Mouse (Mus musculus): ENCODE measurements at regions not wholly inside any gene's neighbourhood (a gene's known extent, or its start where the extent isn't known, plus 50 kb on each side); places are given as distances from the start of the nearest gene placed in this dataset.

DNA sequence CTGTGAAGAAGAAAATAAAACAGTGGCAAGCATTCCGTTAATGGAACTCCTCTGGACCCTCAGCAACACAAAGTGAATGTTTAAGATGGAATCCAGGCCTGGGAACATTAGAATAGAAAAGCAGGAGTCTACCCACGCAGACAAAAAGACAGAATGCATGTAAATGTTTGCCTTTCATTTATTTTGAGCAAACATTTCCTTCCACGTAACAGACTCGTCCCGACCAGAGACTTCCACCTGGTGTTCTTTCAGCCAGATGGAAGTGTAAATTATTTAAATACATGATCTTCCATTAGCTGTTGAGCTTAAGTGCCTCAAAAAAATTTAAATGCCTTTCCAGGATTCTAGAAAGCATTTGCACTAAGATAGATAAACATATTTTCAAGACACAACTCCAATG is 722.3 kb downstream of the 1700064H15Rik start:
- no peak for TF ChIP-seq POLR2A (IDR thresholded peaks at IDR 0.05; ENCODE audit: control insufficient read depth, low read depth, low read length)
- no peak for TF ChIP-seq CTCF (IDR thresholded peaks at IDR 0.05; ENCODE audit: control insufficient read depth, insufficient read depth, insufficient replicate concordance, low read depth, low read length)

Data from testis, adult 2 months (tissue).